Mouse (Mus musculus): ENCODE measurements around the gene Pcnx.

GRCm38 (mm10) chr12:81843501-81843900, 16.3 kb upstream of the Pcnx start:
- TF ChIP-seq CTCF (IDR thresholded peaks at IDR 0.05; ENCODE audit: low read depth, low read length) (no peak), POLR2A (IDR thresholded peaks at IDR 0.05; ENCODE audit: borderline replicate concordance, low read depth, low read length) (no peak)
